Mouse (Mus musculus) megakaryocyte progenitor cell, adult 5-6 weeks (primary cell): Measurements from ENCODE around the gene Vmn1r204. TPM values are rescaled to one million over a fixed set of nuclear protein-coding genes. Genes with fewer than 3 reads are reported as not detected.
"Not testable (repeated sequence)": the region's sequence is repeated elsewhere in the genome, so short reads cannot be mapped to it uniquely, and the experiment has no call there.

Source experiments
- ATAC-seq: replicated peaks from 2 replicates; pipeline ENCODE4 v1.8.0; 2016; ENCODE audit warnings: mild to moderate bottlenecking, moderate TSS enrichment, inconsistent platforms; ENCODE audit not compliant: poor library complexity
- total RNA-seq, 2 experiments: library from RNA; stranded (forward) in 1 of 2; stranded (reverse) in 1 of 2; fragments of 157-497, 149-512 nt in 1 of 2; fragments of 200-1000 nt in 1 of 2; gene quantifications; 2 replicates each; pipeline versions ENCODE4 v1.2.3 to v1.2.4; 2015 to 2017

Vmn1r204 gene
- total RNA-seq (2015), result not detected in 2 replicates
- not detected in 2 replicates for total RNA-seq (2017)

DNA sequence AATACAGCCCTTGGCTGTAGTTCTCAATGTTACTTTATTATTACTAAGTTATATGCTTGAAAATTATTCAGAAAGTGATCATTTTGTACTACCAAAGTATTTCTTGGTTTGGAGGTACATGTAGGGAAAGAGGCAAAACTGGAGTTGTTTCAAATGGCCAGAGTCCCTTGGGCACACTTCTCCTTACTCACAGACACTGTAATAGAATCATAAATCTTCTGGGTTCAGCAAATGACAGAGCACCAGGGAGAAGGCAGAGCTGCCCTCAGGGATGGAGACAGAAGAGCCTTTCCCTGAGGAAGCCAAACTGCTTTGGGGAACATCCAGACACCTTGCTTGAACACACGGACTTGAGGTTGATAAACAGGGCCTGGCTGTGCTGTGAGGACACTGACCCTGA, at the start of gene Vmn1r204:
Vmn1r204 (plus strand) TSS at position 301 of the 400 bp plus-strand sequence.
- ATAC-seq, result not testable (repeated sequence)

DNA sequence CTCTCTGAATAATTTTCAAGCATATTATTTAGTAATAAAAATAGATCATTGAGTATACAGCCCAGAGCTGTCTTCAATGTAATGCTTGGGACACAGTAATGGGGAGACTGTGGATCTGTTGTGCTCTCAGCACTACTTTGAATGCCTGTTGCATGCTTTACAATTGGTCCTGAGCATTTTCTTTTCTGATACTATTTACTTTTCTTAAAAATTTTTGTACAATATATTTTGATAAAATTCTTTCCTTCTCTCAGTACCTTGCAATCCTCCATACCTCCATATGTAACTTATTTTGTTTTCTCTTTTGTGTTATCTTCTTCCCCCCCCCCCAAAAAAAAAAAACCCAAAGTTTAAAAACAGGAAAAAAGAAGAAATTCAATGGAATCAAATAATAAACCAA, 47.7 kb upstream of the Vmn1r204 start, which contains the start of gene Vmn1r202:
Vmn1r202 (minus strand) TSS at position 101 of the 400 bp plus-strand sequence.
- ATAC-seq, result no peak

DNA sequence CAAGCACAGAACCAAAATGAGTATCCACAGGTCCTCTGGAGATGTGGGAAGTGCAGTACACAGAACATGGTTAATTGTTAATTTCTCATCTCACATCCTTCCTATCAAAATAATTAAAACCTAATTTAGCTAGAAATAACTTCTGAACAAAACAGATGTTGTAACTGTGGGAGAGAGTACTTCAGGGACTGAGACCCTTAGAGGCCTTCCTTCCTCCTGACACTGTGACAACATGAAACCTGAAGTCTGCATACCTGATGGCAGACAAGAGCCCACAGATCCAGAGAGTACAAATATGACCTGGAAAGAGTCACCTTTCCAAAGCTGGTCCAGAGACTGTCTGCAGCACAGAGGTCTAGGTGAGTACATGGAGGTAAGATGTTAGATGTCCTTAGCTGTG, 35.2 kb upstream of the Vmn1r204 start, which contains the start of gene Vmn1r203:
Vmn1r203 (plus strand) TSS at position 301 of the 400 bp plus-strand sequence.
- no peak for ATAC-seq

DNA sequence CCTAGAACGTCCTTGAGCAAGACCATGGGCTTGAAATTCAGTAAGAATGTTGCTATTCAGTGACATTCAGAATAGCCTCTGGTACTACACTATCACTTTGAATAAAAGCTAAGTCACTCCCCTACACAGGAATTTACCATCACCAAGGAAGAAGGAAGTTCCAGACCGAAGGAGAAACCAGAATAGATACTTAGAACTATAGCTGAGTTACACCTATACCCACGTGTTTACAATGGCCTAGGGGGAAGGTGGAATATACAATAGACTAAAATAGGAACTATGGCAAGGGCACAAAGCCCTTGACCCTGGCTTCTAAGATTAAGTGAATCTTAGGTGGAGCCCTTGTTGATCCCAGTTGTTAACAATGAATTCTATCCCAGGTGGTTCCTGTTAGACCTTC, 21.9 kb downstream of the Vmn1r204 start:
- not testable (repeated sequence) for ATAC-seq

DNA sequence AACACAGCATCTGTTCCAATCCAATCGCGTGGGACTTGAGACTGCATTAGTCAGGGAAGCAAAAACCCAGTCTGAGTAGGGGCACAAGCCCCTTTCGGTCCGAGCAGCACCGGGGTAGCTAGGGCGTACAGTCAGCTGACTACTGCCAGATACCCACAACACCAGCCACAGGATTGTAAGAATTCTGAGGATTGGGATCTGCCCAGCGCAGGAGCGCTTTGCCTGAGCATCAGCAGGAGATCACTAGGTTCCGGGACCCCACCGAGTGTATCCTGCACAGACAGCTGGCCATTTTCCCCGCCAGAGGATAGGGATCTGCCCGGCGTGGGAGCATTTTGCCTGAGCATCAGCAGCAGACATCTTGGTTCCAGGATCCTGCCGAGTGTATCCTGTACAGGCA, 30.3 kb downstream of the Vmn1r204 start:
- not testable (repeated sequence) for ATAC-seq

DNA sequence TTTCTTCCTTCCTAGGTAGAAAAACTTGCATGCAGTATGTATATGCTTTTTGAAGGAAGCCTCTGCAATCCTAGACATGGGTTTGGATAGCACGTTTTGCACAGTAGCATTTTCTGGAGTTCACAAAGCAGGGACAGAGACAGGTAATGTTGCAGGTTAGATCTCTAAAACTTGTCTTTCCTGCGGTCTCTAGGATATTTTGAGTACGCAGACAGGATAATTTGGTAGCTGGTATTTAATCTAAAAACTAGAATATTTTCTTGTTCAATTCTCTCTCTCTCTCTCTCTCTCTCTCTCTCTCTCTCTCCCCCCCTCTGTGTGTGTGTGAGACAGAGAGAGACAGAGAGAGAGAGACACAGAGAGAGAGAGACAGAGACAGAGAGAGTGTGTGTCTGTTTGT, 39.9 kb downstream of the Vmn1r204 start, which contains the start of gene Vmn1r205:
Vmn1r205 (minus strand) TSS at position 101 of the 400 bp plus-strand sequence.
- ATAC-seq, result no peak

Other genes with a start within 250 kb of the Vmn1r204 start
- not detected in 2 replicates for gene Vmn1r197, start 228.6 kb upstream of the Vmn1r204 start, total RNA-seq (2015)
- not detected in 2 replicates for gene Vmn1r197, start 228.6 kb upstream of the Vmn1r204 start, total RNA-seq (2017)
- gene Vmn1r198, start 202.8 kb upstream of the Vmn1r204 start, total RNA-seq (2015), result not detected in 2 replicates
- not detected in 2 replicates for gene Vmn1r198, start 202.8 kb upstream of the Vmn1r204 start, total RNA-seq (2017)
- not detected in 2 replicates for gene Vmn1r199, start 173.4 kb upstream of the Vmn1r204 start, total RNA-seq (2015)
- gene Vmn1r199, start 173.4 kb upstream of the Vmn1r204 start, total RNA-seq (2017), result not detected in 2 replicates
- not detected in 2 replicates for gene Vmn1r200, start 162.8 kb upstream of the Vmn1r204 start, total RNA-seq (2015)
- not detected in 2 replicates for gene Vmn1r200, start 162.8 kb upstream of the Vmn1r204 start, total RNA-seq (2017)
- not detected in 2 replicates for gene Vmn1r201, start 81.3 kb upstream of the Vmn1r204 start, total RNA-seq (2015)
- not detected in 2 replicates for gene Vmn1r201, start 81.3 kb upstream of the Vmn1r204 start, total RNA-seq (2017)
- not detected in 2 replicates for gene Vmn1r202, start 47.8 kb upstream of the Vmn1r204 start, total RNA-seq (2015)
- gene Vmn1r202, start 47.8 kb upstream of the Vmn1r204 start, total RNA-seq (2017), result not detected in 2 replicates
- gene Vmn1r203, start 35.1 kb upstream of the Vmn1r204 start, total RNA-seq (2015), result not detected in 2 replicates
- gene Vmn1r203, start 35.1 kb upstream of the Vmn1r204 start, total RNA-seq (2017), result 0.04 TPM in 1 of 2 replicates, not detected in the other
- gene Vmn1r205, start 39.8 kb downstream of the Vmn1r204 start, total RNA-seq (2015), result not detected in 2 replicates
- gene Vmn1r205, start 39.8 kb downstream of the Vmn1r204 start, total RNA-seq (2017), result not detected in 2 replicates
- not detected in 2 replicates for gene Vmn1r206, start 71.1 kb downstream of the Vmn1r204 start, total RNA-seq (2015)
- not detected in 2 replicates for gene Vmn1r206, start 71.1 kb downstream of the Vmn1r204 start, total RNA-seq (2017)
- gene Vmn1r207-ps, start 176.4 kb downstream of the Vmn1r204 start, total RNA-seq (2015), result not detected in 2 replicates
- gene Vmn1r207-ps, start 176.4 kb downstream of the Vmn1r204 start, total RNA-seq (2017), result not detected in 2 replicates
- not detected in 2 replicates for gene Vmn1r208, start 224.2 kb downstream of the Vmn1r204 start, total RNA-seq (2015)
- gene Vmn1r208, start 224.2 kb downstream of the Vmn1r204 start, total RNA-seq (2017), result not detected in 2 replicates